Mouse (Mus musculus): Measurements from ENCODE around the gene Fxr2.

The Fxr2 gene

DNA sequence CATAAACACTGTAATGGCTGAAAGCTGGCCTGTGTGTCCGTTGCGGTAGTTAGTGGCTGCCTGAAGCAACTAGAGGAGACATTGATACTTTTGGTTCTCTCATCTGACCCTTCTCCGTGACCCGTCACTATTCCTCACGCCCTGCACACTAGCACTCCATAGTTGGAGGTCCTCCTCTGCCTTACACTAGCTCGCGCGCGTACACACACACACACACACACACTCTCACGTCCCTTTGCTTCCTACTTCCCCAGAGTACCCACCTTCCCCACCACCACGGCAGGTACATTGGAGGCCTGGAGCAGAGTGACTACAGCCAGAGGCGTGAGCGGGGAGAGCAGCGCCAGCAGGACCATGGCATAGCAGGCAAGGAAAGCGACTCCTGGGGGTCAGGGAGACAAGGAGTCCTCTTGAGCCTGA is 24.7 kb downstream of the Fxr2 start:
- no peak for DNase-seq (ENCODE audit: low spot score)

DNA sequence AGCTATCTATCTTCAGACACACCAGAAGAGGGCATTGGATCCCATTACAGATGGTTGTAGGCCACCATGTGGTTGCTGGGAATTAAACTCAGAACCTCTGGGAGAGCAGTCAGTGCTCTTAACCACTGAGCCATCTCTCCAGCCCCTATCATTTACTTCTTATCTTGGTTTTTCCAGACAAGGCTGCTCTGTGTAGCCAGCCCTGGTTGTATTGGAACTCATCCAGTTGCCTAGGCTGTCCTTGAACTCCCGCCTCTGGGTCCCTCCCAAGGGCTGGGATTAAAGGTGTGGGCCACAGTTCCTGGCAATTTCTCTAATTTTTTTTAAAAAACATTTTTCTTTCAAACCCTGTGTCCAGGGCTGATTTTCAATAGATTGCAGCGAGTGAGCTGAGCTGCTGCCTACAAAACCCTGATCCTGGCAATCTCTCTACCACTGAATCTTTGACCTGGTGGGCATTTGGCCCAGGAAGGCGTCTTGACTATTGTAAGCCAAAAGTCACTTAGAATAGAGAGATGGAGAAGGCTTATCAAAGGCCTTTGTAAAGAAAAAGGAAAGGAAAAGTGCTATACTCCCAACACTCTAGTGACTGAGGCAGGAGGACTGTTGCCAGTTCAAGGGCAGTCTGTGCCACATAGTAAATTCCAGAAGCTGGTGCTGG is 28.6 kb downstream of the Fxr2 start:
- peak; percentile 13 for DNase-seq (ENCODE audit: low spot score)

DNA sequence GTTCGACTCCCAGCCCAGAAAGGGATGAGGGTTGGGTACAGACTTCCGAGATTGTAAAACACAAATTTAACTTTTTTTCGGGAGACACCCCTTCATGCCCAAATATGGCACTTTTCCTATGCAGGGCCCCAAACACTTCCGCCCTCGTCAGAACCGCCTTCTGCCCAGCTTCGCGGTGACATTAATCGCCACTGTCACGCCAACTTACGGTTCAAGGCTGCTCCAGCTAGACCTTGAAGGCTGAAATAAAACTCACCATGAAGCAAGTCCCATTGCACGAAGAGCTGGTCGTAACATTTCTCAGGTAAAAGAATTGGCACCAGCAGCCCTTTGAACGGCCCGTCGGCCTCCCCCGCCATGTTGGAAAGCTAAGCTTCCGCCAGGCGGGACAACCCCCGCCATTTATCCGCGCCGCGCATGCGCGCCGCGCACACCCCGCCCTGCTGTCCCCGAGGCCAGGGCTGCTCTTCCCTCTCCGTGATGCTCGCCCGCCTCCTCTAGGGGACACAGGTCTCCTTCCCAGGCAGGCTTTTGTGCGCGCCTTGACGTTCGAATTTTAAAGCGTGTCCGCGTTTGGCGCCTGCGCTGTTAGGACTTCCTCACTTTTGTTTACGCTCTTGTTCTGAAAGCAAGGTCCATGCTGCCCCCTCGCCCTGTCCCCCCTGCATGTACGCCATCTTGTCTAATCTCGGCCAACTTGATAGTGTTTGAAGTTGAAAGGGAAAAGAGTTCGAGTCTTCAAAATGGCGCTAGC is 29.6 kb downstream of the Fxr2 start, which contains the start of gene Mpdu1:
TSS of gene Mpdu1 (minus strand) at position 430 of the 754 bp plus-strand sequence.
- peak; percentile 98 for DNase-seq (ENCODE audit: low spot score)

DNA sequence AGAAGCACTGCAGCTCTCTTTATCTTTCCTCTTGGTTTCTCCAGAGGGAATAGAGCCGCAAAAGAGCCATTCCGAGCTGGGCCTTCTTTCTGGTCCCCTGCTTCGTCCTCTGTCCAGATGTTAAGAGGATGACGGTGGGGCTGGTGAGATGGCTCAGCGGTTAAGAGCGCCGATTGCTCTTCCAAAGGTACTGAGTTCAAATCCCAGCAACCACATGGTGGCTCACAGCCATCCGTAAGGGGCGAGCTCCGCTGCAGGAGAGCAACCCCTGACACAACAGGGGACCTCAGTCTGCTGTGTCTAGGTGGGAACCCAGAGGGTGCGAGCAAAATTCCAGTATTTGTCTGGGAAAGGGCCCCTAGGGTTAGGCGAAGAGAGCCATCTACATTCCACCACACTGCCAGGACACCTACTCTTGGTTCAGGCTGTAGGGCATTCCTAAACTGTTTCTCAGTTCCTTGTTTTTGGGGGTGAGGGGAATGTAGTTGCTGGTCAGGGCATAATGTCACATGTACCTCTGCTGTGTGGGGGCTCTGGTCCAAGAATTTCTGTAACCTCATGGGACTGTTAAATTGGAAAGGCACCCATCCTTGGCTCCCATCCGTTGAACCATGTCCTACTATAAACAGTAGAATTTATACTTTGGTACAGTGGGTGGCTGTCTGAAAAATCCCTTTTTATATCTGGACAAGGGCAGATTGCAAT is 30.3 kb downstream of the Fxr2 start:
- no peak for DNase-seq (ENCODE audit: low spot score)

DNA sequence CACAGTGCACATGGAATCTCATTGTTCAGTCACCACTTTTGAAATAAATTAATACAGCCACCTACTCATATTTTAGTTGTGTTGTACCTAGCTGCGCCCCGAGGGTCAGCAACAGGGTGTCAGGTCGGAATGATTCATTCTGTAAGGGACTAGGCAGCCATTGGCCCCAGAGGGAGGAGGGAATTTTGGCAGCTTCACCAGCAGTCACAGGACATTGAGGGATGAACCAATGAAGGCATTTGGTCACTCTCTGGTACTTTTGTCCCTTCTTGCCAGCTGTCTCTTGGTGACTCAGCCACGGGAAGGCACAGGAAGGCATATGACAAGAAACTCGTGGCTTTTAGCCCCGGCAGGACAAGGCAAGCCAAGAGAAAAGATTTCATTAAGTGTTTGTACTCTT is 31.0 kb downstream of the Fxr2 start:
- no peak for DNase-seq (ENCODE audit: low spot score)

DNA sequence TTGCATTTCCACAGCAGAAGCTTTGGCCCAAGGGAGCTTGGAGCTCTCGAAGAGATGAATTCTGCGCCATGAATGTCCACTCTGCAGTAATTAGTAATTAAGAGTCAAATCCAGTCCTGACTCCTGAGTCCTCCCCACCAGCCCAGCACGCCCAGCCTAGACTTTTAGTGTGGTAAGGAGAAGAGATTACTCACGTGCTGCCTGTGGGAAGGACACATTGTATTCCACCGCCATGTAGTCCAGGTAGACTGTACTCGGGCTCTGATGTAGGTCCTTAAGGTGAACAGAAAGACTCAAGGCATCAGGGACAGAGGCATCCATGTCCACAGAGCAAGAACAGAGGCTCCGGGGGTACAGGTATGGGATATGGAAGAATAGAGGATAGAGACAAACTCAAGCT is 32.1 kb downstream of the Fxr2 start:
- no peak for DNase-seq (ENCODE audit: low spot score)

DNA sequence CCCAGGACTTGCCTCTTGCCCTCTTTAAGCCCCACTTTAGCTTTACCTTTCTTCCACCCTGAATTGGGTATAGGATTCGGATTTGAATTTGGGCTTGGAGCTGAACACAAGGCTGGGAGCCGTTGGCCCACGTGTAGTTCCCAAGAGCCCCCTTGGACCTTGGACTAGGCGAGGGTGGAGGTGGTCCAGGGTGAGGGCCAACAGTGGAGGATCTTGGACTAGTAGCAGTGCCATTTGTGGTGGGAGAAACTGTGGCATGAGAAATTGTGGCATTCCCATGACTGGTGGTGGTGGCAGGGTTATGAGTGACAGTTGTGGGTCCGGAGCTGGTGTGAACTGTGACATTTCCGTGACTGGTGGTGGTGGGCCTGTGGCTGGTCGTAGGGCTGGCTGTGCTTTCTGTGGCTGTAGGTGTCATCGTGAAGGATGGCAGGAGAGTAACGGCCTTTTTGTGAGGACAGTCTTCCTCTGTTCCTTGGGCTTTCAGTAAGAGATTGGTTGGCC is 32.7 kb downstream of the Fxr2 start:
- DNase-seq (ENCODE audit: low spot score): no peak

DNA sequence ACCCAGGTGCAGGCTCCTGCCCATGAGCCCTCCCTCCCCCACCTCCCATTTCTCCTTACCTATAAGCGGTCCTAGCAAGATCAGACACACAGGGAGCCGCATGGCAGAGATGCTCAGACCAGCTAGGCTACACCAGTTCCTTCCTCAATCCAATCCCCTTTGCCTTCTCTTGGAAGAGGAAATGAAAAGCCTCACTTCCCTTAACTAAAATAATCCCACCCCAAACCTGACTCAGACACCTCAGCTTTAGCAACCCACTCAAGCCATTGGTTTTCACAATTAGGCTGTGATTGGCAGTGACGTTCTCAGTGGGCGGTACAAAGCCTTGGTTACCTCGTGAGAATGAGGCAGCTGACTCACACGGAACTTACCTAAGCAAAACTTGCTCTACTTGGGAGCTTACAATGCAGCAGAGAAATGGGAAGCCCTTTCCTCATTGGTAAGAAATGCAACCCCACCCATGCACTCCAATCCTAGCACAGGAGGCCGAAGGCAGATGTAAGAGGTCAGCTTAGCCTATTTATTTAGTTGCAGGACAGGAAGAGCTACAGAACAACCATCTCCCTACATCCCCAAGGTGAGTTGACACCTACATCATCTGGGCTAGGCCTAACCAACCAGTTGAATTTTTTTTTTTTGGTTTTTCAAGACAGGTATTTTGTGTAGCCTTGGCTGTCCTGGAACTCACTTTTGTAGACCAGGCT is 33.3 kb downstream of the Fxr2 start, which contains the start of gene Cd68:
TSS of gene Cd68 (minus strand) at position 193 of the 704 bp plus-strand sequence.
- DNase-seq (ENCODE audit: low spot score): peak; percentile 54

DNA sequence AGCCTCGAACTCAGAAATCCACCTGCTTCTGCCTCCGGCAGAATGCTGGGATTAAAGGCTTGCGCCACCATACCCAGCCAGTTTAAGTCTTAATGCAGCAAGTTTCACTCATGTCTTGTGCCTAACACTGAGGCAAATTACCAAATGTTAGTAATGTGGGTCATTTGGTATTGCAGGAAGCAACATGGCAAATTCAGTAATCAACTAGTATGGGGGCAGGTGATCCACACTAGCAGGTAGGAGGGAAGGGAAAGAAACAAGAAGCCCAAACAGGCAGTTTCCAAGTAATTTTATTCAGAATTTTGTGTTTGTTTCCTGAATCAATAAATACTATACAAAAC is 33.8 kb downstream of the Fxr2 start:
- no peak for DNase-seq (ENCODE audit: low spot score)

DNA sequence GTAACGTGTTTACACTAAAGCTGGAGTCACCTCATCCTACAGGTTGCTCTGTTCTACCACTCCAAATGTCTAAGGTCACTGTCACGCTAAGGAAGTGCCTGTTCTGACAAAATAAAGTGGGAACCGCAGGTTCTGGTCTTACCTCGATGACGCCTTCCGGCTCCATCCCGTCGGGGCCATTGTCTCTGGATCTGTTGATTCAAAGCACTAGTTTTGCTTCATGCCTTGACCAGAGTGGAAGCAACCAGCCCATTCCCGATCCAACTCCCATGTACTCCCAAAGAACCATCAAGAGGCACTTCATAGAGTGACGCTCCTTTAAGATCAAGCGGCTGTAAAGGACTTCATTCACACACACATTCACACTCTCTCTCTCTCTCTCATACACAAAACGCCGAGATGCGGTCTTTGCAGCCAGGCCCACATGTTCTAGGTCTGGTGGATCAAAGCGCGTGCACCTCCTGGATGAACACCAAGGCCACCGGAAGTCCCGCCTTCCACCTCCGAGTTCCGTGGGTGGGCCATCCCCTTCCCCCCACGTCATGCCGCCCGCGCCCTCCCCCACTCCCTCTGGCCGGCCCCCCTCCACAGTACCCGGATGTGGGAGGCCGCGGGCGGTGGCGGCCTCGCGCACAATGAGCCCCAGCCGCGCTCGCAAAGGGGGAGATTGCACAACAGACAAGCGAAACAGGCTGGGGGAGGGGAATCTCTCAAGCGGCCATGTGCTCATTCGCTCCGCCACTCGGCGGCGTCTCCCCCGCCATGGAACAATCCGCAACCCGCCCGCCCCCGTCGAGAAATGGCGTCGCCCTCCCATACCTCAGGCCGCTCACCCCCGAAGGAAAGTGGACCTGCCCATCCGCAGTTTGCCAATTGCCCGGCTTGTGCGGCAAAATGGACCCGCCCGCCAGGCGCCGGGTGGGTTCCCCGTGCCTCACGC is 38.3 kb downstream of the Fxr2 start:
- peak; percentile 96 for DNase-seq (ENCODE audit: low spot score)

DNA sequence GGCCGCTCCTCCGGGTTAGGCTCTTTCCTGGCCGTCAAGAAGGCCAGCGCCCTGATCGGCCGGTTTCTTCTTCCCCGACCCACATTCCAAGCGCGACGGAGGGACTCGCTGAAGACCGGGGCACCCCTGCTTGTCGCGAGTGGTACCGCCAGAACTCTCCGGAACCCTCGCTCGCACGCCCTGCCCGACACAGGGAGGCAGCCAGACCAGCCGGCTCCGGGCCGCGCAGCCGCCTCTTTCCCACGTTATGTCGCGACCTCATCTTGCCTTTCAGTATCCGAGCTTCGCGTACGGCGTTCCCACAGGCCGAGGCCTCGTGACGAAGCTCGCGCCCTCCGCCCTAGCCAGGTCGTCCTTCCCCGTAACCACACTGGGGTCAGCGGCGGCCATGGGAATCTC is 38.9 kb downstream of the Fxr2 start:
- no peak for DNase-seq (ENCODE audit: low spot score)

DNA sequence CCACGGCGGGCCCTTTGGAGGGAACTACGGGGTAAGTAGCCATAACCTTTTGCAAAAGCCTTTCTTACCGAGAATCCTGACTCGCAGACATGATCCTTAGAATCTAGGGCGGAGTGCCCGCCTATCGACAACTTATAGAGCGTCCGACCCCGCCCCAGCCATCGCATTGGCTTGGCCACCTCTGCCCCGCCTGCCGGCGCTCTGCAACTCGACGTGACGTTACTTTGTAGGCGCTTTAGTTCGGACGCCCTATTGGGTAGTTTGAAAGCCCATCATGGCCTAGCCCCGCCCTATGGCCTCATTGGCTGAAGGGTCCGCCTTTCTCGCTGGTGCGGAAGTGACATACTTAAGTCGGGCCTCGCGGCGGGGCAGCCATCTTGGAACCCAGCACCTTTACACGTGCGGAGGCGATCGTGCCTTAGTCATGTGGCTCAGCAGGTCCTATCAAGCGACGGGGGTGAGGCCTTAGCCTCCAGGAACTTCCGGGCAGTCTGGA is 39.5 kb downstream of the Fxr2 start, which contains the start of gene Eif4a1:
TSS of gene Eif4a1 (minus strand) at position 213 of the 496 bp plus-strand sequence.
- peak; percentile 100 for DNase-seq (ENCODE audit: low spot score)

DNA sequence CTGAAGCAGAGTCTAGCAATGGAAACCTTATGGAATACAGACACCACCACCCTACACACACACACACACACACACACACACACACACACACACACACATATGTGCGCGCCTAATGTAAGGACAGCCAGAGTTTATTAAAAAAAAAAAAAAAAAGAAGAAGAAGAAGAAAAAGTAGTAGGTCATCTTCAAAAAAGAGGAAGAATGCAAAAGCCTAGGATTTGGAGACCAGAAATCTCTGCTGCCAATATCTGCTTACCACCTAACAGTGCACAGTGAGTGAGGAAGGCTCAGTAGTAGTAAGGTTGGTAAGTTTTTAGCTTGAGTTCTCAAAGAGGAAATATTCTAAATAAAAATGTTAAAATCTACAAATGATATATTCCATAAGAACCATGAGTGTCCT is 46.4 kb downstream of the Fxr2 start:
- DNase-seq (ENCODE audit: low spot score): no peak

DNA sequence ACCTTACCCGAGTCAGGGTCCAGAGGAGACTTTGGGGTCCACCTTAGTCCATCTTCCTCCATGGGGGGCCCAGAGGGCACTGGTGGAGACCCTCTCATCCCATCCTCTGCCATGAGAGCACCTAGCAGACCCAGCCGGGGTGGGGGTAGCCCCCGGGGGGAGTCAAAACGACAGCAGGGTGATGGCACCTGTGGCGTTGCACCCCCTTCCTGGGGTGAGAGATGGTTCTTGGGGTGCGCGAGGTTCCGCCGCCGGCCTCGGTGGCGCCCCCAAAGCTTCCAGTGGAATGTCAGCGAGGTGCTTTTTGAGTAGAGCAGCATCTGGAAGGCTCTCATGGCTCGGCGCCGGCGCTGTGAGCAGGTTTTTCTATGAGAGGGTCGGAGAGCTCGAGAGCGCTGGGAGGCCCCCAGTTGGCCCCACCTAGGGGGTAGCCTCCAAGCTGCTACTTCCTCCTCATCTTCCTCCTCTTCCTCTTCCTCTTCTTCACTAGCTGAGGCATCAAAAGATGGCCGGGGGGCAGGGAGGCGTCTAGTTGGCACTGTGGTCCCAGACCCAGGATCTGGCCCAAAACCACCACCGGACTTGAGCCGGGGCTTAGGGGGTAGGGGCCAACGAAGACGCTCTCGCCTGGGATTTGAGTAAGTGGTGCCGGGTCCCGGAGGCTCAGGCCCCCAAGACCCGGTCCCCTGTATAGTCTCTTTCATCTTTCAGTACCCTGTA is 47.5 kb downstream of the Fxr2 start:
- no peak for DNase-seq (ENCODE audit: low spot score)

DNA sequence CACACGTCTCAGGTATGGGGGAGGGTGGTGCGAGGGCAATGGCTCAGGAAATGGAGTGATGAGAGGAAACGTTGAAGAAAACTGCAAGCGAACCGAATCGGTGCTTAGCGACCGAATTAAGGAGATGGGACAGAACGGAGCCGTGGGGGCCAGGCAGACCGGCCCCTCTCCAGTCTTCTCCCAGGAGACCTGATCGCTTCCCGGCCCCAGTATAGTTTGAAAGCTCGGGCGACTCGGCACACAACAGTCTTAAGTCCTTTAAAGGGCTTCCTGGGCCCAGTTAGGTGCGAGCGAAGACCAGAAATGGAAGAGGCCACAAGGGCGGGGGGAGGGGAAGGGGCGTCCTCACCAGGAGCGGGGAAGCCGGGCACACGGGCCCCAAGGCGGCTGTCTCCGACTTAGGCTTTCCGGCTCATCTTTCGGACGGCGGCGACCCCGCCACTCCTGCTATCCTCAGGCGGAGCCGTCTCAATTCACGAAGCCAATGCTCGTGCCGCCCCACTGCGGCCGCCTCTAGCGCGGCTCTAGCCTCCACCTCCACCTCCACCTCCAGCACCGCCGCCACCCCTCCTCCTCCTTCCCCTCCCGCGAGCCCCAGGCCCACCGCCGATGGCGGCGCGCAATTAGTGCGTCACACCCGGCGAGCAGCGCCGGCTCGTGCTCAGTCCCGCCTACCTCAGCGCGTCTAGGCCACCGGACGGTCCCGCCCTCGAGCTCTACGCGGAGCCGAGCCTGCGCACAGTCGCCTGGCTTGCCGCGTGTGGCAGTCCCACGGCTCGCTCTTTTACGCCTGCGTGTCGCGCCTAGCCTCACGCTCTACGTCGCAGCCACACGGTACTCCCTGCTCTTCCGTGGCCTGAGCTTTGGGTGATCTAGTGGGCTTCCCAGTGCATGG is 48.8 kb downstream of the Fxr2 start, which contains the start of gene Senp3:
TSS of gene Senp3 (minus strand) at position 771 of the 895 bp plus-strand sequence.
- peak; percentile 97 for DNase-seq (ENCODE audit: low spot score)

DNA sequence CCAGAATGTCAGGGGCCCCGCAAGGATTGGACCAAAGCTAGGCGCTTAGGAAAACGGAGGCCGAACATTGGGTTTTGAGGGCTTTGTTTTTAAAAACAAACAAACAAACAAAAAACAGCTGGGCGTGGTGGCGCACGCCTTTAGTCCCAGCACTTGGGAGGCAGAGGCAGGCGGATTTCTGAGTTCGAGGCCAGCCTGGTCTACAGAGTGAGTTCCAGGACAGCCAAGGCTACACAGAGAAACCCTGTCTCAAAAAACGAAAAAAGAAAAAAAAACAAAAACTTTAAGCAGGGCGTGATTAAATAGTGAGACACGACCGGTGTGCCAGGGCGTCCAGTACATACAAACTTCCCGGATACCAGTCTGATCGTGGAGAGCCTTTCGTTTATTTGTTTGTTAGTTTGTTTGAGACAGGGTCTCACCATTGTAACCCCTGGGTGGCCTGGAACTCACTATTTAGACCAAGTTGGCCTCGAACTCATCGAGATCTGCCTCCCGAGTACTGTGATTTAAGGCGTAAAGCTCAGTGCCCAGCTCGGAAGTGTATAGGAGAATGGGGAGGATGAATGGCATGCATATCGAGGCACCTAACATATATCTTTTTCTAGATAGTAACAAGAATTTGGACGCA is 49.5 kb downstream of the Fxr2 start:
- DNase-seq (ENCODE audit: low spot score): no peak

DNA sequence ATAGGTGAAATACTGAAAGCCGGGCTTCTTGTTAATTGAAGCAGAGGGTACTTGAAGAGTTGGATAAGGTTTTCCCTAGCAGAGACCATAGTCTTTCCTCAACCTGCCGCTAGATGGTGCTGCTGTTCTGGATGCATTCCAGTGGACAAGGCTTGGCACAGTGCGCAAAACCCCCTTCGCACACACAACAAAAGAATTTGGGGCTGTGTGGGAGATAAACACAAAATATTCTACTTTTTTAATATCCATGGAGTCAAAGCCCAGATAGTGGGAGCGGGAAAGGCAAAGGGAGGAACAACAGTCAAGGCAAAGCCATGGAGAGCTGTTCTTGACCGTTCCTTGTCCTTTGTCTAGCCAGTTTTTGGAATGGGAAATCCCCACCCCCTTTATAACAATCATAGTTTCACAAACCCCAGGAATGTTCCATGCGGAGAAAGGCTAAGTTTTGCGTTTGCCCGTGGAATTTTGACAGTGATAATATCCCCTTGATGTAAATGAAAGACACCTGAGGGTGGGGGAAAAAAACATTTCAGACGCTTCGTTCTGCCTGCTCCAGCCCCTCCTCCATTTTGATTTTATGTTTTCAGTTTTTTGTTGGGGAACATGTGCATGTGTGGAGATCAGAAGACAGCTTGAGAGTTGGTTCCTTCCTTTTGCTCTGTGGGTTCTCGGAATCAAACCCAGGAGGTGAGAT is 50.2 kb downstream of the Fxr2 start:
- DNase-seq (ENCODE audit: low spot score): peak; percentile 98

DNA sequence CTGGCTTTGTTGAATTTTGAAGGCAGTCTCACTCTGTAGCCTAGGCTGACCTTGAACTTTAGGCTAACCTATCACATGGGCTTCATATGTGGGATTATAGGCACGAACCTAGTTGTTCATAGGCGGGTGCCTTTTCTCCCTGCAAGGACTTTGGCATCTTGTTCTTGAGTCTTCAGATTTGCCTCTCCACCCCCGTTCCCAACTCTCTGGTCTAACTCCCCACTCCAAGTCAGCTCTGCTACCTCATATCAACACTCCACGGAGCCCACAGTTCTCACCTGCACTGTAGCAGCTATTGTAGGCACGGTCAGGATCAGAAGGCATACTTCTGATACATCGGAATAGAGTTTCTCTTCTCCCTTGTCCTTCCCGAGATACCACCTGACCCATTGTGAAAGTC is 50.8 kb downstream of the Fxr2 start:
- no peak for DNase-seq (ENCODE audit: low spot score)
